Mouse (Mus musculus) NIH3T3 (cell line): ENCODE measurements around the gene Thra.
"Not testable (repeated sequence)": the region's sequence is repeated elsewhere in the genome, so short reads cannot be mapped to it uniquely, and the experiment has no call there.

Source experiments
- DNase-seq: peaks from one replicate; pipeline ENCODE4 v3.0.0-alpha.2; 2012; ENCODE audit warnings: low read depth

The Thra gene

DNA sequence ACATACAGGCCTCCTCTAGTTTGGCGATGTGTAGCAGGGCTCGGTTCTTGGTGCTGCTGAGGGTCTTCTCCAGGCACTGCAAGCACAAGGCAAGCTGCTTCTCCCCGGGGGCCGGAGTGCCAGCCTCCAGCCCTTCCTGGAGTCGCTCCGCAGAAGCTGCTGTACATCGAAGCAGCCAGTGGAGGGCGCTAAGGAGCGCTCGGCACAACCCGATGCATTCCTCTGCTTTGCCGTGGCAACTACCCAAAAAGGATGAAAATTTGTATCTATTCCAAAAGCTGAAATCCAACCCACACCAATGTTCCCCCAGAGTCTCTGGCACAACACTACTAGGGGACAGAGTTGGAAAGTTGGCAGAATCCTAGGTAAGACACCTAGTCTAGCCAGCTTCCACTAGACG, 22.5 kb upstream of the Thra start:
- DNase-seq = peak; percentile 84

DNA sequence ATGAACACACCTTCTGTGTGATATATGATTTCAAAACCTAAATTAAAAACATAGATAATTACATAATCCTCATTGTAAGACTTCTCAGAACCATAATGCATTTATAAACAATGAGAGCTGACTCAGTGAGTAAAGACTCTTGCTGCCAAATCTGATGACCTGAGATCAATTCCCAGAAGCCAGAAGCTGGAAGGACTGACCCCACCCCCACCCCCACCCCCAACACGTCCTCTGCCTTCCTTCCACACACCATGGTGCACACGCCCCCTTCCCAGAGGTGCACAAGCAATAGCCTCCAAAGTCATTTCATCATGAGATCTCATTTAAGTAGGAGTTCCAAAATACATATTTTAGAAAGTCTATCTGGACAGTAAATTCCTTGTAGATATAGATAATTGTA, 19.7 kb upstream of the Thra start:
- DNase-seq = peak; percentile 70

GRCm38 (mm10) chr11:98721458-98722226, 18.8 kb upstream of the Thra start:
- DNase-seq = peak; percentile 74

- no peak for DNase-seq
These were observed 17.3 kb upstream of the Thra start for GRCm38 (mm10) chr11:98723098-98723497.

DNA sequence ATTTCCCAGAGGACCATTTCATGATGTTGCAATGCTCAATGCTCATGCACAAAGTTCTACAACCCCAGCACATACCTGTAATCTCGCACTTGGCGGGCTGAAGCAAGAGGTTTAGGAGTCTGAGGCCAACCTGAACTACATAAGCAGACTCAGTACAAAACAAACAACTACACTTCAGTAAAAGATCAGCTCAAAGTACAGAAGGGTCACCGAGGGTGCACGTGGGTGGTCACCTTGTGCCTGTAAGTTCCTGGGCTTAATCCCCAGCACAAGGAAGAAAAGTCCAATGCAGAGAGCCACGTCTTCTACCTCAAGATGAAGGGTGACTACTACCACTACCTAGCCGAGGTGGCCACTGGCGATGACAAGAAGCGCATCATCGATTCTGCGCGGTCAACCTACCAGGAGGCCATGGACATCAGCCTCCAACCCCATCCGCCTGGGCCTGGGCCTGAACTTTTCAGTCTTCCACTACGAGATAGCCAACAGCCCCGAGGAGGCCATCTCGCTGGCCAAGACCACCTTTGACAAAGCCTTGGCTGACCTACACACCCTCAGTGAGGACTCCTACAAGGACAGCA, 14.4 kb upstream of the Thra start:
- no peak for DNase-seq

DNA sequence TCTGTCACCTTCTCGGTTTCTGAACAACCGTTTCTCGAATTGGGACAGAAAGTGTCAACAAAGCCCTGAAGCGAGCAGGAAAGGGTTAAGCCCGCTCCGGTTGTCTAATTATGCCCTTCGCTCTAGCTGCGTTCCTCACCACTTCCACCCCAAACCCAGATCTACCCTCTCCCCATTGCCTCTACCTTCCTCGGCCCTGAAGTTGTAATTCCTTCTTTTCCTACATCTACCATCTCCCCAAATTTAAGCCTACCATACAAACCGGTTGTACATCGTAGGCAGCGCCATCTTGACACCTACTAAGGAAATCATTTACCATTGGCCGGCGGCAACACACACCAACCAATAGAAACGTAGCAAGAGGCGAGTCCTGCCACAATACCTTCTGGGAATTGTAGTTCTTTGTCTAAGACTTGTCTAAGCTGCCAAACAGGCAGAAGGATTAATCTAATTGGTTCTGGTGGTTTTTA, 11.3 kb upstream of the Thra start, which contains the start of gene Med24:
Med24 (minus strand) TSS at position 317 of the 470 bp plus-strand sequence.
- DNase-seq = peak; percentile 92

- DNase-seq = peak; percentile 71
These were observed 9.7 kb upstream of the Thra start for GRCm38 (mm10) chr11:98730727-98731126.

DNA sequence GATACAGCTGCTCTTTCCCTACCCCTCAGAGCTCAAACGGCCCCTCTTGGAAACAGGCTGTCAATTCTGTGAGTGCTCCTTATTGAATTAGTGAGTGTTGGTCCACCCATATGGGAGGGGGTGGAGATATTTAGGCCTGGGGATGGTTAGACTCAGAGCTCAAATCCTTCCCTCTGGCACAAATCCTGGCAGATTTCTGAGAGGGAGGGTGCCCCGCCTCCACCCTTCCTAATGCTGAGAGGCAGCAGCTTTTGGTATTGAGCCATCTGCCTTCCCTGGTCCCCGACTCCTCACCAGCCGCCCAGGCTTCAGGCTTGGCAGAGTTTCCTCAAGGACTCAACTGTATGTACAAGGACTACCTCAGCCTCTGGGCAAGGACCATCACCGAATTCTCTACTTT, 9.3 kb upstream of the Thra start:
- DNase-seq = peak; percentile 85

DNA sequence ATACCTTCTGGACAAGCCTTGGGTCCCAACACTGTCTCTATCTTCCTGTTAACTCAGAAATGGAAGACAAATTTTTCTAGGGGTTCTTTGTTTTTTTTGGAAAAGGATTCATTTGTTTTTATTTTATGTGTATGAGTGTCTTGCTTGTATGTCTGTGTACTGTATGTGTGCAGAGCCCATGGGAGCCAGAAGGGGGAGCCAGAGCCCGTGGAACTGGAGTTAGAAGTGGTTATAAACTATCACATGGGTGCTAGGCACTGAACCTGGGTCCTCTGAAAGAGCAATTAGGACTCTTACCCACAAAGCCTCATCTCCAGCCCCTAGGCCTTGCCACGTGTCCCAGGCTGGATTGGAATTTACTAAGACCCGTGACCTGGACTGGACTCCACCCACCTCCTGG, 6.4 kb upstream of the Thra start:
- peak; percentile 33 for DNase-seq

- no peak for DNase-seq
These were observed 5.3 kb upstream of the Thra start for GRCm38 (mm10) chr11:98735111-98735510.

- peak; percentile 71 for DNase-seq
These were observed 4.3 kb upstream of the Thra start for GRCm38 (mm10) chr11:98736176-98736575.

- DNase-seq = not testable (repeated sequence)
These were observed 3.2 kb upstream of the Thra start for GRCm38 (mm10) chr11:98737220-98737619.

GRCm38 (mm10) chr11:98738428-98738911, 2.0 kb upstream of the Thra start:
- DNase-seq = peak; percentile 28

- DNase-seq = no peak
These were observed 1.5 kb upstream of the Thra start for GRCm38 (mm10) chr11:98738925-98739324.

GRCm38 (mm10) chr11:98740026-98740392, 429 bp upstream of the Thra start:
- no peak for DNase-seq

DNA sequence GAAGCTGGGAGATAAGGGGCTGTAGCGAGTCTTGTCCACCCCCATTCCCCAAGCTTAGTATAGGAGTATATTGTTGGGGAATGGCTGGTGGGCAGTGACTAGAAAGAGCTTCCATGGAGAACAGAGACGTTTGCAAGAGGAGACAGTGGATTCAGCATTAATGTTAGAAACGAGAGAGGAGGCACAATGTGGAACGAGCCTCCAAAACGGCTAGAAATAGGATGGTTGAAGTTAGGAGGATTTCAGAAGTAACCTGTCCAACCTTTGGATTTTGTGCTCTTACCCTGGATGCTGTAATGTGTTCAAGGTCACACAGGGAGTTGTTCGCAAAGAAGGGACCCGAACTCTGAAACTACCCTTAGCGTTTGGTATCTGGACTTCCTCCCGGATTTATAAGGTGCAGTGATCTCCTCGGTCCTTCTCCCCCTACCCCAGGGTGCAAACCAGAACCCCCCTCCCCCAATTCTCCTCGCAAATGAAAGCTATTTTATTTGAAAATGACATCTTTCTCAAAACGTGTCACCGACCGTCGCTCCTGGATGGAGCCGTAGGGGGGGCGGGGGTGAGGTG, 698 bp downstream of the Thra start:
- DNase-seq = no peak

DNA sequence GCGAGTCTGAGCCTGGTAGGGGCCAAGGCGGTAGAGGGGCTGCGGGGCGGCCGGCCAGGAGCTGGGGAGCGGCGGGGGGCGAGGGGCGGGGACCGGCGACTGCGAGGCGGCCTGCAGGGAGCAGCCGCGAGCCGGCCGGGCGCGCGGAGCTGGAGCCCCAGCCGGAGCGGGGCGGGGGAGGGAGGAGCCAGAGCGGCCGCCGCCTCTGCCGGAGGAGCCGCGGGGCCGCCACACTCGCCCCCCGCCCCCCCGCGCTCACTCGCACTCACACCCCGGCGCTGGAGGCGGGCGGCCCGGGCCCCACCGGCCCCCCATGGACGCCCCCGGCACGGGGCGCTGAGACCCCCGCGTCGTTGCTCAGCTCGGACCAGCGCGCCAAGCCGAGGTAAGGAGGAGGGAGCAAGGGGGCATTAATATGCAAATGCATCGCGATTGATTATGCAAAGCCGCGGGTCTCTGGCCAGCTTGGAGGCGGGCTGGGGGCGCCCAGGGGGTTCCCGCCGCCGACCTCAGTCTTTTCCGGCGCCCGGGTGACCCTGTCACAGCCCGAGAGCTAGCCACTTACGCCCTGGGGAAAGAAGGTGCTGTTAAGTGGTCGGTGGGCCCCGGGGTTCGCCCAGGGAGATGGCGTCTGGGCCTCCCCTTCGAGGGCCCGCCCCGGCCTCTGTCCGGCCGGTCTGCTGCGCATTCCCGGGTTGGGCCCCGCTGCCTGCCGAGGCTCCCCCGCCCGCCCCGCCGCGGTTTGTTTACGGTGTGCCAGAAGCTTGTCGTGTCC, 1.4 kb downstream of the Thra start:
- peak; percentile 90 for DNase-seq

GRCm38 (mm10) chr11:98742397-98743291, 2.2 kb downstream of the Thra start:
- DNase-seq = peak; percentile 62

DNA sequence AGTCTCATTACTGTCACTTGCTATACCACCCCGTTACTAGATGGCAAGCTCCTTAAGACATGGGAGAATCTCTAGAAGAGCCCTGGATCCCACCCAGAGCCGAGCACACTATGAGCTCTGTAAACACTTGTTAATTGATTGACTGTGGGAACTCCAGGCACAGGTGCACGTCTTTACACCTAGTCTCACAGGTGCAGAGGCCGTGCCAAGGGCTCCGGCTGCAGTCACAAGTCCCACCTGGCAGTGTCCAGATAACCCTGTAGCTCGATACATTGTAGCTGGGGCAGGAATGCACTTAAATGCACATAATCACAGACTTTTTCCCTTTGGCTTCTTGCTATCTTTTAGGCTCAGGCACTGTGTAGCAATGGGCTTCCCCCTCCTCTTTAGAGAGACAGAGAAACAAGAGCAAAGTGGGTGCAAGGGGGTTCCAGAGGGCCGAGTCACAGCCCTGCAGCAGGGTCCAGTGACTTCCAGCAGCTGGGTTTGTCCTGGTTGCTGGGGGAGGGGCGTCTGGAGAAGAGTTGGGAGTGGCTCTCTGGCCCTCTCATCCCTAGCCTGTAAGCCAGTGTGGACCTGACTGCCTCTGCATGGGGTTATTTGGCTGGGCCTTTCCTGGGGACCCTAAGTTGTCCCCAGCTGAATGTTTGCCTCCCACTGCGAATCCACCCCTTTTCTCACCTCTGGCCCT, 3.4 kb downstream of the Thra start:
- DNase-seq = peak; percentile 52

DNA sequence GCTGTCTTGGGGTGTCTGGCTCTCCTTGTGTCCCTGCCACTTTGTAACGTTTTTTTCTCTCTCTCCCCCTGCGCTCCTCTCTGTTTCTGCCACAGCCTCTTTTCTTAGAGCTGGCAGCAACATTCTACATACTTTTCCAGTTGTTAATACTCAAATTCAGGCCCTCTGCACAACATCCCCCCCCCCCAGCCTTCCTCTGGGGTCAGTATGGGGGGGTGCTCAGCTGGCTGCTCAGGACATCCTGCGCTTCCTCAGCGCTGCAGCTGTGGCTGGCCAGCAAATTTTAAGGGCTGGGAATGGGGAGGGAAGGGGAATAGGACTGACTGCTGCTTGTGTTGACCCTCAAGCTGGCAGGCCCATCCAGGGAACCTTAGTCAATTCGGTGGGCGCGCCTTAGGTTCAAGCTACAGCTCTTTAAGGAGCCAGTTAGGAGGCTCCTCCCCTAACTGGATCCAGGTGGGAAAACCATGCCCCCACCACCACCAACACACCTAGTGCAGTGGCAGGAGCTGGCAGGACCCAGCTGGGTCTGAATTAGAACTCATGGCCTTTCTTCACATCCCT, 4.1 kb downstream of the Thra start:
- no peak for DNase-seq
